Mouse (Mus musculus) mesoderm, embryonic 11.5 days (tissue): ENCODE measurements around the gene Tspo2.
A peak's percentile ranks its signal among the peaks of the same experiment; 100 is the strongest.

Experiments used
- DNase-seq: peaks from one replicate; pipeline ENCODE4 v3.0.0-alpha.2; 2012; ENCODE audit warnings: low read depth, low spot score

Tspo2 gene

DNA sequence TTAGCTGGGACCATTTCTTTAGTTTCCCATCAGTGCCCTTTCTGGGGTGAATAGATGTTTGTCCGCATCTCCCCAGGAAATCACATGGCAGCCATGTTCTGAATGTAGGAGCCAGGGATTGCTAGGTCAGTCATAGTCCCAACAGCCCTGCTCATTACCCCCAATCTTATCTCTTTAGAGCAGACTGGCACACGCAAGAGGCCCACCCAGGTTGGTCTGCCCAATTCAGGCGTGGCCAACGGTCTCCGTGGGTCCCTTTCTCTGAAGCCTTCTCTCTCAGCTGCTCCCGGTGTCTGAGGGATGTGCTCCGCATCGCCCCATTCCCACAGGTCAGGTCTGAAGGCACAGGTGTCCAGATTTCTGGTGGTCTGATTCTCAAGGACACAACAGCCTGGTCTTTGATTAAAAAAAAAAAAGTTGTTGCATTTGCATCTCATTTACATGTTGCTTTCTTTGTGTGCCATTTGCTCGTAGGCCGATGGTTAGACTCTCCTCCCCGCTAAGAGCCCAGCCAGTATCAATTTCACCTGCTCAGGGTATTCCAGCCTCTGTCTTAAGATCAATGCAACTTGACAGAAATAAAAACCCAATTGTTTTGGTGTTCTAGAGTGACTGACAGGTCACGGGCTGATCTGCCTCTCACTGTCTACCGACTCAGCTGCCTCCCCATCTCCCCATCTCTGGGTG is 513 bp downstream of the Tspo2 start:
- no peak for DNase-seq

DNA sequence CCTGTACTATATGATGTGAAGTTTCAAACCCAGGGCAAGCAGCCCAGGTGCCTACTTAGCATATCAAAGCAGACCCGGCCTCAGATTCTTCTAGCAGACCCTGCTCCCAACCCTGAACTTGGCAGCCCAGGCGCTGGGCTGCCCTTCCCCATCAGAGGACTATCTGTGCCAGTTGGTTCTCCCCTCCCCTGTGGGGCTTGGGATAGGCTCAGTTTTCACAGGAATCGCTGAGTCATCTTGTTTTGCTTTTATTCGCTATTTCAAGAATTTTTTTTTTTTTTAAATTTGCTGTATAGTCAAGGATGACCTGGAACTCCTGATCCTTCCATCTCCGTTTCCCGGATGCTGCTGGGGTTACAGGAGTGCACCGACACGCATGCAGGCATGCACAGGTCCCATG is 3.6 kb downstream of the Tspo2 start:
- DNase-seq = no peak

DNA sequence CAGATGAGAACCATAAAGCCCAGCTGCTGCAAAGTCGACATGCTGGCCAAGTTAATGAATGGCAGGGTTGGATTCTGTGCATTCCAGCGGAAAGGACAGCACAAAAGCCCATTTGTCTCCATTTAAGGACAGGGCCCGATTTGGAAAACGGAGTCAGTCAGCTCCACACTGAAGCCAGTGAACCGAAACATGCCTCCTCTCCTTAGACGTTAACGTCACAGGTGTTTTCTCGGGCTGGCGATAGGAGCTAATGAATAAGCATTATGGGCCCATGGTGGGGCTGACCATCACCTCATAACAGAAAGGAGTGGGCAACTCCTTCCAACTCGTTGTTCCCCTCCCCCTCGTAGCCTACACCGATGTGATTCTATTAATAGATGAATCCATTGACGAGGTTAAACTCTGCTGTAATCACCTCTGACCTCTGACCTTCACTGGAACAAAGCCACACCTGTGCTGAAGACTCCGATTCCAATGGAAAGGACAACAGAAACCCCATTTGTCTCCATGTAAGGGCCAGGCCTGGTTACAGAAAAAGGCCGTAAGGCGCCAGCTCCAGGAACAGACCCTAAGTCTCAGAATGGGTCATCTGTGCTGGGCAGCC is 7.7 kb downstream of the Tspo2 start:
- DNase-seq = no peak

DNA sequence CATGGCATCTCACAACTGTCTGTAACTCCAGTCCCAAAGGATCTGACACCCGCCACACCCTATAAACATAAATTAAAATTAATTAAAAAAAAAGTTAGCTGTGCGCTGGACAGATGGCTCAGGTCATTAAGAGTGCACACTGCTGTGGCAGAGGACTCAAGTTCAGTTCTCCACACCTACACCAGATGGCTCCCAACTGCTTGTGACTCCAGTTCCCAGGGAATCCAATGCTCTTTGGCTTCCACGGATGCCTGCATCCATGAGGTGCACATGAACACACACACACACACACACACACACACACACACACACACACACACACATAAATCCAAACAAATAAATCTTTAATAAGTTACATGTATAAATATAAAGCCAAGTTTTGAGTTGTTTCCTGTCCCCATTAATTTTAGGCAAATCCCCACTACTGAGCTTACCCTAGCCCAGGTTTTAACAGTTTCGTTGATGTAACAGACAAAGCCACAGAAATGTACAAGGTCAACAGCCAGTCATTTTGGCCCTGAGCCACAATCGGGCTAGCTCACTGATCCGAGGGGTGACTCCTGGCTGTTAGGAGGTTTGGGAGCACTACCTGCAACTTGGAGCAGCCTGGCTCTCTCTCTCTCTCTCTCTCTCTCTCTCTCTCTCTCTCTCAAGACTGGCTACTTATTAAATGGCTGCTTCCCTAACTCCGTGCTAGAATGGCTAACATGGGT is 8.4 kb downstream of the Tspo2 start:
- no peak for DNase-seq

DNA sequence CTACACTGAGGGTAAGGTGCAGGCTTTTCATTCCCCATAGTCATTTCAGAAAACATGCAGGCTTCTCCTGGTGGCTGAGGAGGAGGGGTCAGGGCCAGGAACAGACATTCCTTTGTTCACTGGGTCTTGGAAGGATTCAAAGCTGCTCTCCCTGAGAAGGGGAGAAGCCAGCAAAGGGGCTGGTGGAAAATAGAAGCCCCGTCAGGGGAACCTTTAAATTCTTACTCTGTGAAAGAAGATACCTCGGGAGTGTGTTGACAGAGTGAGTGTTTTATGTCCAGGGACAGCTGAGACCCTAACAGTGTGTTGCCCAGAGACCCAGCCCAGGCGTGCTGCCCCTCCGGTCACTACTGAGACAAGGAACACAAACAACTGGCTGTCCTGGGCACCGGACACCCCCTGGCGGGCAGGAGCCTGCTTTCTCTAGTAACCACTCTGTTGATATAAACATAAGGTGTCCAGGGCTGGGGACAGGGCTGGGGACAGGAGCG is 13.9 kb downstream of the Tspo2 start:
- peak; percentile 84 for DNase-seq

DNA sequence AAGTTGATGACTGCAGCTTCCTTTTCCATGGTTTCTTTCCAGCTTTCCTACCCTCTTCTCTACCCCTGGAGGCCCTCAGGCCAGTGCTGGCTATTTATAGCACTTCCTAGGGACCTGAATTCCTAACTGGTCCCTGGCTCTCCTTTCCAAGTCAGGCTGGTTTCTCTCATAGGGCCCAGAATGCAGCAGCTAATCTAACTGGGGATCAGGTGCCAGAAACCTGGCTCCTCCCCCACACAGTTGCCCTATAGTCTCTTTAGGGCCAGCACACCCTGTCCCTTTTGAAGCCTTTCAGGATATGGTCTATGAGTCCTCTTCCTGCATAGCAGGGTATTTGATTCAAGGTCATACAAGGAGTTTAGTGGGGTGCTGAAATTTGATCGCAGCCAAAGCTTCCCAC is 14.8 kb downstream of the Tspo2 start:
- no peak for DNase-seq

DNA sequence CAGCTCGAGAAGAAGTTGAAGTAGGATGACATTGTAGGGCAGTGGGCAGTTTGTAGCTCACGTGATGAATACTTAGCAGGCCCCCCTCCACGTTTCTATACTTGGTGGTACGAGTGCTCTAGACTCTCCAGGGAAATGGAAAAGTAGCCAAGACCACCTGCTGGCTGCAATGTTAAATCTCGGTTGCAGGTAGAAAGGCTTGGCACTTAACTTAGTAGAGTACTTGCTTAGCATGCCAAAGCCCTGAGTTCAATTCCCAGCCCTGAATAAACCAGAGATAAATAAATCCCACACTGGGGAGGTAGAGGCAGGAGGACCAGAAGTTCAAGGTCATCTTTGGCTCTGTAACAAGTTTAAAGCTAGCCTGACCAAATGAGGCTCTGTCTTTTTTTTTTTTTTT is 16.8 kb downstream of the Tspo2 start:
- no peak for DNase-seq

DNA sequence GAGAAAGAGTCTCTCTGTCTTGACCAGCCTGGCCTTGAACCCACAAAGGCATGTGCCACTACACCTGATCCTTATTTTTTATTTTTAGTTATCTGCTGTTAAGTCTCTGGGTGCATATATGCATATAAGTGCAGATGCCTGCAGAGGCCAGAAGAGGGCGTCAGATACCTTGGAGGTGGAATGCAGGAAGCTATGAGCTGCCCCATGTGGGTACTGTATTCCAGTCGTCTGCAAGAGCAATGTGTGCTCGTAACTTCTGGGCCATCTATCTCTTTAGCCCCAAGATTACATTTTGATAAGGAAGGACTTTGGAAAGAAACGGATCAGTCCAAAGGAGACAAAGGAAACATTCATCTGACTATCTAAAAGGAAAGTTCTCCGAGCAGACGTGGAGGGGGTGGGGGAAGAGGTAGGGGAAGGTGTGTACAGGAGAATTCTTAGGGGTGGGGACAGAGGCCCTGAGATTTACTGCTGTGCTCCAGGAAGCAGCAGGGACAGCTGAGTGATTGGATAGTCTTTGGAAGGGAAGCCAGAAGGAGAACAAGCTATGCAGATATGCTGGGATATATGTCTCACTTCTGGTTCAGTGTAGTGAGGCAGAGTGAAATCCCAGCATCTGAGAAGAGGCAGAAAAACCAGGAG is 17.5 kb downstream of the Tspo2 start:
- no peak for DNase-seq

DNA sequence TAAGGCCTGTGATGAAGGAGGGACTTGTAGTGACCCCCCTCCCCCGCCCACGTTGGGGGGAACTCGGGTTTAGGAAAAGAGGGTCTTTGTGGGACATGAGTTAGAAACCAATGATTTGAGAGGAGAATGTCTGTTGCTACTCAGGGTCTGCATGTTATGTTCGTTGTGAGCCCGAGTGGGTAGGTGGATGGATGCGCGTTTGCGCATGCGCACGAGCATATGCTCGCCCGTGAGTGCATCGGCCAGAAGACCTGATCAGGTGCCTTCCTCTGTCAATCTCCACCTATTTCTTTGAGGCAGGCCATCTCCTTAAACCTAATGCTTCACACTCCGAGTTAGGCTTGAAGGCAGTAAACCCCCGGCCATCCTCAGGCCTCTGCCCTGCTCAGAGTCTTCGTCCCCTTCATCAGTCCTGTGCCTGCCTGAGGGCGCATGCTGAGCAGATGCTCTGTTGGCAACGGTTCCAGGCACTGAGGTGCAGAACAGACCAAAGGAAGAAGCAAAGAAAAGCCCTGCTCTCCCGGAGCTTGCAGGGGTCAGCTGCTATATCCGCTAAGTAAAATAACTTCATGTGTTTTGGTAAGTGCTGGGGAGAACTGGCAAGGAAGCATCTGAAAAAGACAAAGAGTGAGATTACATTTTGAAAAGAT is 18.2 kb downstream of the Tspo2 start:
- DNase-seq = no peak

DNA sequence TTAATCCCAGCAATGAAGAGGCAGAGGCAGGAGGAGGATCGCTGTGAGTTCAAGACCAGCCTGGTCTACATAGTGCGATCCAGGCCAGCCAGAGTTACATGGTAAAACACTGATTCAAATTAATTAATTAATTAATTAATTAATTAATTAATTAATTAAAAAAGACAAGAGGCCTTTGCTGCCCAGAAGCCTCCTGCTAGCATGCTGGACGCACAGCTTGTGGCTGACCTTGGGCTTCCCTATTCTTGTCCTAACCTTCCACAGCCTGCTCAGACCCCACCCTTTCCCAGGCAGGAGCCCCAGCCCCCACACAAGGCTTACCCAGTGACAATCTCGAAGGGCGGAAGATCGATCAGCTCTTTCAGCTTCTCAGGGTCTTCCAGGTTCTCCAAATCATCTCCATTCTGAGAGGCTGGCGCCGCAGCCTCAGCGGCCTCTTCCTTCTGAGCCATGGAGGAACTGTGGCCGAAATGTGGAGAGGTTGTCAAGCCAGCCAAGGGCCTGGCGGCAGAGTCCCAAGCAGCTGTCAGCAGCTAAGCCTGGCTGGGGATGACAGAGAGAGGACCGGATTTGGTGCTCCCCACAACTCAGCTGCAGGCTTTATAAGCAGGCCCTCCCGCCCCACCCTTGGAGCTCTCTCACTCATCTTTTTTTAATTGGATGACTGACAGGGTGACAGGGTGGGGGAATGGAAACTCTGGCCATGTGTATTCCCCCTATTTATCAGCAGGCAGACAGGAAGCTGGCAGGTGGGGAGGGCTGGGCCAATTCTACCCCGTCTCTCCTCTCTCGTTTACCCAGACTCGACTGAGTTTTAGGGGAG is 19.0 kb downstream of the Tspo2 start, which contains the start of gene Apobec2:
TSS of gene Apobec2 (minus strand) at position 773 of the 823 bp plus-strand sequence.
- no peak for DNase-seq

DNA sequence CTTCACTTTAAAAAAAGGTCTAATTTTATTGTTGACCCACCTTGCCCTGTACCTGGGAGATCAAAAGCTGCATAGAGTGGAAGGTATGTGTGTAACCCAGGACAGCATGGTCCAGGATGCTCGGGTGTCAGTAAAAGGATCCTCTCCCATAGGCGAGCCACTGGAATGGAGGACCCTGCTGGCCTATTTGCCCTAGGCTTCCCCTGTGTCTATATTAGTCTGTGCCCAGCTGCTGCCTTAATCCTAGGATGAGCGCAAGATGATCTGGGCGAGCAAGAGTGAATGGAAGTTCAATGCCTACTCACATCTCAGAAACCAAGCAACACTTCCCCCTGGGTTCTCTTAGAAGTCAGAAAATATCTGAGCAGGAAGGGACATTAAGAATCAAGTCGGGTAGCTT is 20.3 kb downstream of the Tspo2 start:
- DNase-seq = no peak

DNA sequence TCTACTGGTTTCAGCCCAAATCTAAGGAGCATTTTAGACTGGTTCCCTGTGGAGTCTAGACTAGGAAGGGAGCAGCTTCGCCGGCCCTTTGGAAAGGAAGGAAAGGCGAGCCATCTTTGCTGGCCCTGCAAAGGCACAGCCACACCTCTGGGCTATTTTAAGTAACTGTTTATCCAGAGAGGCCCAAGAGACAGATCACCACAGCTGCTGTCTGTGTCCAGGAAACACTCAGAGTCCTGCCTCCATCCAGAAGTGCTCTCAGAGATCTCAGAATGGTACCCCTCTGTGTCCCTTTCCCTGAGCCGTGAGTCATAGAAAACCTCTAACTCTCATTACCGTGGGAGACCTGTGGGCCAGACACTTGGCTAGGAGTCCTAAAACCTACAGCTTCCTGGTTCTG is 20.9 kb downstream of the Tspo2 start:
- no peak for DNase-seq

DNA sequence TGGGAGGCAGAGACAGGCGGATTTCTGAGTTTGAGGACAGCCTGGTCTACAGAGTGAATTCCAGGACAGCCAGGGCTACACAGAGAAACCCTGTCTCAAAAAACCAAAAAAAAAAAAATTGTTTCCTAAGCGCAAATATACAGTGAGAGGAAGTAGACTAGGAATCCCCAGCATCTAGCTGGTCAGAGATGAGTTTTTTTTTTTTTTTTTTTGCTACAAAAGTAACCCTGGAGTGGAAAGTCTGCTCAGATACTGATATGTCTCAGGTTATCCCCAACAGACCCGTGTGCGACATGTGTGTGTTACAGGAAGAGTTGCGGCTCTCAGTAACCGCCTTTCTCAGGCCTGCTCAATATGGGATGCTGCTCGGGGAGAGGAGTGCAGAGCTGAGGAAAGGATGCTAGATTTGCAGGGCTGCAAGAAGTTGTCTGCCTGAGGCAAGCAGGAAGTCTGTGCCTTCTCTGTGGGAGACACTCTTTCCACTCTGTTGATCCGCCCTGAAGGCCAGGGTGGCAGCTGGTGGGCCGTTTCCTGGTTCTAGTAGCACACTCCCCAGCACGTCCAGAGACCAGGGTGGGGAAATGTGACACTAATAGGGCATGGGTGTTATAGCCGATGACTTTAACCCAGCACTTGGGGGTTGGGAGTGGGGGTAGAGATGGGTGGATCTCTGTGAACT is 23.3 kb downstream of the Tspo2 start:
- DNase-seq = no peak

DNA sequence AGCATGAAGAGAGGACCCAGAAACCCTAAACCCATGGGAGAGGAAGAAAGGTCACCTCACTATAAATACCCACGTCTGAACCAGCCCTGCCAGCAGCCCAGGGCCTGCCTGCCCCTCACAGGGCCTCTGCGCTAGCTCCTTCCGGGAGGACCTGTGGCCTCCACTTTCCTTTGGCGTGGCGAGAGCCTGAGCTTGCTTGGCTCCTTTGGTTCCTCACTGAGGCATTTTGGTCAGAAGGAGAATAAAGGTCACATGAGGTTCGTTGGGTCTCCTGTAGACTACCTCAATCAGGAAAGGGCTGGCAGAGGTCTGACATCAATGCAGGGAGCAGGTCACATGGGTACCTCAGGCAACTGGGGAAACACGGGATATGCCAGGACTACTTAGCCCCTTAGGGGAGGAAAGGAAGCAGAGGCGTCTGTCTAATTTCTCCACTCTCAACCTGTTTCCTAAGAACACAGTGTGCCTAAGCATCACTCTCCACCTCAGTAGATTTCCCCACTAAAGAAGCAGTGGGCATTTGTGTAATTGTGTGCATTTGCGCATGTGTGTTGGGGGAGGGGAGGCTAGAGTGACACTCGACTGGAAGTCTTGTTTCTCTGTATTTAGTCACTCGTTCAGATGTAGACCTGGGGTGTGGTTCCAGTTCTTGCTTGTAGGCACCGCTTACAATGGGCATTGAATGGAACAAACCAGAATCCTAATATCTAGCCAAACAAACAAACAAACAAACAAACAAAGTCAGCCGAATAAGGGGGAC is 24.2 kb downstream of the Tspo2 start:
- no peak for DNase-seq

DNA sequence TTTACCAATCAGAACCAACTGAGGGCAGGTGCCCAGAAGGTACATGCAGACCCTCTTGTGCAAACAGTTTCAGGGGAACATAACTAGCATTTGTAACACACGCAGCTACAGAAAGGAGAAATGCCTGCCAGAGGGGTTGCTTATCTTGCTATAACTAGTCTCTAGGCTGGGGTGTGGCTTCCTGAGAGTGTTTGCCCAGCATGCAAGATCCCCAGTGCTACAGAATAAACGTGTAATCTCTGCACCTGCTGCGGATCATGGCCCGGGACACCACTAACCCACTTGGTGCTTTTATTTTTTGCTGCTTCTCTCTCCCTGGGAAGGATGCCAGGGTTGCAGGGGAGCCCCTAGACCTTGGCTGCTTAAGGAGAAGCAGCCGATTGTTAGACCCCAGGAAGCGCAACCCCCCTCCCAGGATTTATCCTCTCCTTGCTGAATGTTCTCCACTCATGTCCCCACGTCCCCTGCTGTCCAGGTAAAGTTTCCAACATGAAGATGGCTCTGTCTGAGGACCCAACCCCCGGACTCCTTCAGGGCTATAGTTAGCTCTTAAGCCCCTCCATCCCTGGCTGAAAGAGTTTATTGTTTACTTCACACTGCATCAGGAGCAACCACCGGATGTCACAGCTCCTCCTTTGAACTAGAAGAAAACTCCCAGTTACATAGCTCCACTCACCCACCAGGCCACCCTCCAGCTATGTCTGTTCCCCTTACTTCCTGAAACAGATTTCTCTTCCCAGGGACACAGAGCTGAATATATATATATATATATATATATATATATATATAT is 25.3 kb downstream of the Tspo2 start:
- no peak for DNase-seq

DNA sequence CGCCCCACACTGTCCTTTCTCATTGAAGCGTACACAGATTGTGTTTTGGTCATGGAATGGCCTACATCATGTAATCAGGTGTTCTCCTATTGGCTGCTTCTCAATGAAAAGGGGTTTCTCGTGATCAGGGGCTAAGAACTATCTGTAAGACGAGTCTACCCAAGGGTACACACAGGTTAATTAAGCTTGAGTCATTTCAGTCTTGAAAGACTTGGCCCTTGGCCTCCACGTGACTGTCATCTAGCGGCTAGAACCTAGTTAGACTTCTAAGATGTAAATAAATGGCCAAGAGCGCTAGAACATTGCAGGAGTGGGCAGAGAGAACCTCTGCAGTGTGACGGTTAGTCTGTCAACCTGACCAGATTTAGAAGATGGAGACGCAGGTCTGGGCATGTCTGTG is 27.1 kb downstream of the Tspo2 start:
- DNase-seq = no peak

DNA sequence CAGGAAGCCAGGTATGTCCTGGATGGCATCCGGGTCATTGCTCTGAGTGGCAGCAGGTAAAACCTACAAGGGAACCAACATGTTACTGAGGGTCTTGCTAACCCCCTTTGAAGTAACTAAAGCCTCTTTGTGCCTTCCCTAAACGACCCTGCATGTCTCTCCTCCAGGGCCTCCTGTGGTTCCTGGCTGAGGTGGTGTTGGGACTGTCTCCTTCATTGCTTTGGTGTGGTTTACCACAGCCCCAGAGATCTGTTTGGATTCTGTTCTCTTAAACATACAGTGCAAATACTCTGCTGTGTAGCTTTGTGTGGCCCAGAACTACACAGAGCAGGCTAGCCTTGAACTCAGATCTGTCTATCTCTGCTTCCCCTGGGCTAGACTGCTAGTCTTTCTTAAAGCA is 31.8 kb downstream of the Tspo2 start:
- no peak for DNase-seq

DNA sequence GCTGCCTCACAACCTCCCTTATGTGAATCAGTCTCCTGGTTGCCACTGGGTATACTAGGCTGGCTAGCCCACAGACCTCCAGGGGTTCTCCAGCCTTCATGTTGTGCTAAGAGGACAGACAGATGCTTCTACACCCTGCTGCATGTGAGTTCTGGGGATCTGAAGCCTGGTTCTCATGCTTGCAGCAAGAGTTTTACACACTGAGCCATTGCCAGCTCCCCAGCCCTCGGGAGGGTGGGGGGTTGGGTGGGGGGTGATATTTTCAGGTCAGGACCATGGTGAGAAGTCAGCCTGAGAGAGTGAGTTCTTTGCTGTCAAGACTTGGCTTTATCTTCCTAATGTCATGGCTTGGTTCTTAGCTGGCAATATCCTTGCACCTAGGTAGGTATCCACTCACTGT is 32.5 kb downstream of the Tspo2 start:
- DNase-seq = no peak

DNA sequence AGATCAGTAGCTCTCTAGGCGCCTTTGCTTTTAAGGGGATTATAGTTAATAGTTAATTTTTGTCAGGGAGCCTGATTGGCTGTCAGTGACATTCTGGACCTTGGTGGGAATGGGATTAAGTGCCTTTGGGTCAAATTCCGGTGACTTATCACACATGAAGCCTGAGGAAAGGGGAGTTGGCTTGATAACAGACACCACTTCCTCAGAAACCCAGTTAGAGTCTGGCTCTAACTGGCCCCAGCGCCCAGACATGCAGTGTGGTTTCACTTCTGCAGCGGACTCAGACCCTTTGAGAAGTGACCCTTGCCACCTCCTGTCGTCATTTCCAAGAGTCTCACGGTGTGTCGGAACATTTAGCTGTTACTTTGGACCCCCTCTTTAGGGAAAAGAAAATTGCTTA is 33.1 kb downstream of the Tspo2 start:
- no peak for DNase-seq
